Mouse (Mus musculus) forebrain, embryonic 14.5 days (tissue): ENCODE results near the gene Dip2c. TPM values are rescaled to one million over a fixed set of nuclear protein-coding genes. Genes with fewer than 3 reads are reported as not detected.

Experiments used
- ATAC-seq: fragments of 200-750 bp; cut with Nextera tagmentation; 2 replicates; pipeline ENCODE4 v1.8.0; 2017; ENCODE audit warnings: mild to moderate bottlenecking, moderate library complexity
- DNase-seq: peaks from one replicate; pipeline ENCODE4 v3.0.0-alpha.2; 2015; ENCODE audit warnings: low spot score
- H3K27ac ChIP-seq: fragments of 300-500 bp; sonication (generic); 2 replicates; pipeline ENCODE4 v1.5.1; 2014; ENCODE audit warnings: low read depth, mild to moderate bottlenecking, control low read depth, low read length, moderate library complexity
- H3K27me3 ChIP-seq: fragments of 300-500 bp; sonication (generic); replicated peaks from 2 replicates; pipeline ENCODE4 v1.6.1; 2014; ENCODE audit warnings: low read length, control low read depth, mixed read lengths; ENCODE audit not compliant: control insufficient read depth, insufficient read depth
- H3K36me3 ChIP-seq: fragments of 300-500 bp; sonication (generic); 2 replicates; pipeline ENCODE4 v1.6.1; 2014; ENCODE audit warnings: low read length, control low read depth; ENCODE audit not compliant: control insufficient read depth, insufficient read depth
- H3K4me1 ChIP-seq: fragments of 300-500 bp; sonication (generic); 2 replicates; pipeline ENCODE4 v1.6.1; 2014; ENCODE audit warnings: antibody characterized with exemption, low read length, control low read depth; ENCODE audit not compliant: control insufficient read depth, insufficient read depth
- H3K4me2 ChIP-seq: fragments of 300-500 bp; sonication (generic); 2 replicates; pipeline ENCODE4 v1.6.1; 2014; ENCODE audit warnings: mild to moderate bottlenecking, control low read depth, low read length
- H3K4me3 ChIP-seq: fragments of 300-500 bp; sonication (generic); 2 replicates; pipeline ENCODE4 v1.5.1; 2014; ENCODE audit warnings: low read depth, low read length, control low read depth
- H3K9ac ChIP-seq: fragments of 300-500 bp; sonication (generic); 2 replicates; pipeline ENCODE4 v1.6.1; 2014; ENCODE audit warnings: mild to moderate bottlenecking, low read length, control low read depth, moderate library complexity
- H3K9me3 ChIP-seq: fragments of 300-500 bp; sonication (generic); replicated peaks from 2 replicates; pipeline ENCODE4 v1.6.1; 2016; ENCODE audit warnings: low read length, control low read depth, mixed read lengths; ENCODE audit not compliant: control insufficient read depth
- WGBS: fragments of 180-500 bp; shearing (Covaris S2); extraction: QIAGEN DNeasy Blood & Tissue Kit; methylation state at CpG from one replicate; pipeline ENCODE4 v1.1.7; 2014; 5-methylcytosine and 5-hydroxymethylcytosine counted together
- polyA plus RNA-seq: library from polyadenylated mRNA; unstranded; fragments of >200 nt; fragmentation: Nextera tagmentation; extraction: Ambion mirVana; gene quantifications from 2 replicates; pipeline ENCODE4 v1.2.1, GENCODE M21; 2014

Gene Dip2c
- polyA plus RNA-seq, 1 experiment from 2014 or later = 13.2 TPM

DNA sequence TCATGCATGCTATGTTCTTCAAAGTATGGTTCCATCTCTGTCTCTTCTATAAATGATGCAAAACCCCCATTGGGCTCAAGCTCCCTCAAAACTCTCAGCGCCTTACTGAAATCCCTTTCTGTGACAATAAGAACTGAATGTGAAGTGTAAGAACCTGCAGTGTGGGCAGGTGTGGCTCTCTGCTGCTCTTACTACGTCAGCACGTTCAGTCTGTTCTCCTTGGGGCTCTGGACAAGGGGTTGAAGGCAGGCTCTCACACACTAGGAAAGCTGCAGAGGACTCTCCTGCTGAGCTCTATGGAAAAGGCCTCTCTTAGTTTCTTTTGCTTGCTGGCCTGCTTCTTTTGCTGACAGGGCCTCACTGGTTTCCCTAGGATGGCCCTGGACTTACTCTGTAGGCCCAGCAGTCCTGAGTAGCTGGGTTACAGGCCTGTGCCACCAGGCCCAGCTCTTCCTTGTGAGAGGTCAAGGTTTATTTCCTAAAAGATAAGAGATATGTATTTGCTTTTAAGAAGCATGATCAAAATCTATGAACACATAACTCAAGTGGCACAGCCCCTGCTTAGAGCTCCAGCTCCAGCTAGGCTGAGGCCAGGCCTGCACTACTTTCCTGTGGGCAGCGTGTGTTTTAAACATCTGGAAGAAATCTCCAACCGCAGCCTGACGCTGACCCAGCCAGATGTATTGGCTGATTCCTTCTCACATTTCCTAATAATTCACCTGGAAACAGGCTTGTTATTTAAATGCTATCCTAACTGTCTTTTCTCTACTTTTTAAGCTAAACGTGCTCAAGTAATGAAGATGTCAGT, 432.3 kb downstream of the Dip2c start:
- Histone ChIP-seq H3K27me3 (no peaks in the 10 kb centered on the region), H3K4me2 (no peak overlapping the region), H3K4me3 (no peak overlapping the region), H3K9ac (no peak overlapping the region), H3K4me1 (no peaks in the 10 kb centered on the region), H3K36me3 (peaks cover 10% of the 10 kb centered on the region), H3K9me3 (no peaks in the 10 kb centered on the region), H3K27ac (no peak overlapping the region)
- ATAC-seq = no peak
- no peak for DNase-seq
- WGBS = 91% methylated on average over 7 of the region's 7 CpGs

DNA sequence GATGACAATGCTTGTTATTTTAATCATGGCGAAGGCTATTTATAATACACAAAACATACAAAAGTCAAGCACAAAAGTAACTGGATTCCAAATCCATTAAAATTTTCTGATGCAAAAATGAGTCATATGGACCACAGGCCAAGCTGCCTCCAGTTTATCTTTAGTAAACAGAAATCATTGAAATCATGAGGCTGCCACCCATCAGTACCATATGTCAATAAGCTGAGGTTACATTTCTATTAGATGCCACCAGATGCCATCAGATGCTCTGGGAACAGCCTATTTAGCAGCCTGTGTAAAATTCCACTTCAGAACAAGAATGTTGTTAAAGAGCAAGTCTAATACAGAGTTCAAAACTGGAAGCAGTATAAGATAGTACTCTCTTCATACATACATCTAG, 436.1 kb downstream of the Dip2c start:
- no peak overlapping the region for H3K4me3 ChIP-seq
- DNase-seq (no peak), ATAC-seq (no peak)
- no peak overlapping the region for H3K27ac ChIP-seq
- no peaks in the 10 kb centered on the region for H3K9me3 ChIP-seq
- H3K4me2 ChIP-seq = no peak overlapping the region
- H3K36me3 ChIP-seq = peaks cover 17% of the 10 kb centered on the region
- no peaks in the 10 kb centered on the region for H3K4me1 ChIP-seq
- WGBS = 98% methylated on average over 1 of the region's 1 CpGs
- H3K27me3 ChIP-seq = no peaks in the 10 kb centered on the region
- H3K9ac ChIP-seq = no peak overlapping the region

DNA sequence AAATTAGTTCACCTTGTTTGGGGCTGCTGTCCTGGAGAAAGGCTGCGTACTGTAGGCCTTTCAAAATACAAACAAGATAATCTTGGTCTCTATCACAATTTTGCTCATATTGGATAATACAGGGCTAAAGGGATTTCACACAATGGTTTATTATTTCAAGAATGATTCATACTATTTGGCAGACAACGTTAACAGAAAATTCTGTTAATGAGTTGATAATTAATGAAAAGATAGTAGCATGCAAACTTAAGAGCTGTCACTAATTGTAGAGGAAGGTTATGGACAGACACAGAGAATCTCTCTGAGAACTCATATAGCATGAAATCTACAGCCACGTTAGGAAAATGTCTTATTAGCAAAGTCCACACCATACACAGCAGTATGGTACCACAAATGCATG, 436.6 kb downstream of the Dip2c start:
- no peaks in the 10 kb centered on the region for H3K27me3 ChIP-seq
- ATAC-seq = no peak
- H3K9me3 ChIP-seq = no peaks in the 10 kb centered on the region
- H3K4me2 ChIP-seq = no peak overlapping the region
- no peak overlapping the region for H3K4me3 ChIP-seq
- no peak overlapping the region for H3K9ac ChIP-seq
- no peaks in the 10 kb centered on the region for H3K4me1 ChIP-seq
- no peak overlapping the region for H3K27ac ChIP-seq
- 88% methylated on average over 3 of the region's 3 CpGs for whole genome bisulfite sequencing
- no peak for DNase-seq
- H3K36me3 ChIP-seq = peaks cover 17% of the 10 kb centered on the region

DNA sequence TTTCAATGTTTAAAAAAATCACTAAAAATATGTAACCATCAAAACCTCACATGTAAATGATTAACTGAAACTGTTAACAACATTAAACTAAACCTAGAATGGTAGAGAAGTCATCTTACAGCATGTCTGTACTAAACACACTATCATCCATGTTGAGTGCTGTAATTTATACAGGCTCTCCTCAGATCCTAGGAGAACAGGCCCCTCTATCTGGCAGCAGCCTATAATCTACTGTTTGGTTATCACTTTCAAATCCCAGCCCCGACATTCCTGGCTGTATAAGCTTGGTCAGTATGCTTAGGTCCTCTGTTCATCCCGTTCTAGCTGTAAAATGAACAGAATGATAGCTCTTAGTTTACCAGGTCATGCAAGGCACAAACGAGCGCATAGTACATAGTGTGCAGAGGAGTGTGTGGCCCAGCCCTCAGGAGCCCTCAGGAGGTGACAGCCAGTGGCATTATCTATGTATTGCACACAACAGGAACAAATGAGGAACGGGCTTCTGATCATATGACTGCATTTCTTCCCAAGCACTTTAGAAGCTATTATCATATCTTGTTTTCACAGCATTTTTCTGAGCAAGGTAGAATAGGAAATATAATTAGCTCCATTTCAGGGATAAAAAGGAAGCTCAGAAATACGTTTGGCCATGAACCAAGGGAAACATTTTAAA, 437.3 kb downstream of the Dip2c start:
- DNase-seq (no peak), ATAC-seq (no peak)
- 86% methylated on average over 6 of the region's 6 CpGs for WGBS

DNA sequence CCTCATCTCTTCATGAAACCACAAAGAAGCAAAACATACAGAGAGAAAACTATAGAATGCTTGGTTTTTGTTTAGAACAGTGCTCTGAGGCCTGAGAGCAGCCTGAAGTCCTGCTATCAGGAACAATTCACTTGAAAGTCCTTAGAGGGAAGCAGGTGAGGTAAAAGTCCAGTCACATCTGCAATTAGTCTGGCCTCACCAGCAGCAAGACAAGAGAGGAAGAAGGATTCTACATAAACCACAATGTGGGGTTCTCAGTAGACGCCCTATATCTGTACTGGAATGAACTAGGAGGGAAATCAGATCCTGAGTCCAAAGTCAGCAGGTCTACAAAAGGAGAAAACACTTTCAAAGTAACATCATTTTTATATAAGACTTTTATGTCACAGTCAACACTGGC, 438.9 kb downstream of the Dip2c start:
- H3K4me1 ChIP-seq = no peaks in the 10 kb centered on the region
- H3K27me3 ChIP-seq = no peaks in the 10 kb centered on the region
- ATAC-seq (no peak), DNase-seq (no peak)
- H3K36me3 ChIP-seq = peaks cover 21% of the 10 kb centered on the region
- H3K9me3 ChIP-seq = no peaks in the 10 kb centered on the region
- H3K4me3 ChIP-seq = no peak overlapping the region
- no peak overlapping the region for H3K4me2 ChIP-seq
- 82% methylated on average over 1 of the region's 1 CpGs for WGBS
- H3K9ac ChIP-seq = no peak overlapping the region
- no peak overlapping the region for H3K27ac ChIP-seq

More for the DNA sequence above, 437.3 kb downstream of the Dip2c start:
- no peaks in the 10 kb centered on the region for H3K4me1 ChIP-seq
- H3K27ac ChIP-seq = no peak overlapping the region
- H3K9me3 ChIP-seq = no peaks in the 10 kb centered on the region
- H3K4me2 ChIP-seq = no peak overlapping the region
- no peak overlapping the region for H3K9ac ChIP-seq
- no peaks in the 10 kb centered on the region for H3K27me3 ChIP-seq
- peaks cover 16% of the 10 kb centered on the region for H3K36me3 ChIP-seq
- H3K4me3 ChIP-seq = no peak overlapping the region

Other genes with a start within 250 kb of the Dip2c start
- 37.0 and 41.0 TPM in 2 replicates for gene Larp4b, start 182.6 kb upstream of the Dip2c start, polyA plus RNA-seq